Mouse (Mus musculus): ENCODE measurements around the gene Spon1. TPM values are rescaled to one million over a fixed set of nuclear protein-coding genes. Genes with fewer than 3 reads are reported as not detected.

Spon1 gene
- total RNA-seq, 2 experiments from 2014 or later: 12.8 to 12.9 TPM

- intact Hi-C loops (cut with DNase I): no loop called here
- DNase-seq (ENCODE audit: low spot score): no peak
These were observed 128.3 kb downstream of the Spon1 start for GRCm38 (mm10) chr7:113893944-113894662.

DNA sequence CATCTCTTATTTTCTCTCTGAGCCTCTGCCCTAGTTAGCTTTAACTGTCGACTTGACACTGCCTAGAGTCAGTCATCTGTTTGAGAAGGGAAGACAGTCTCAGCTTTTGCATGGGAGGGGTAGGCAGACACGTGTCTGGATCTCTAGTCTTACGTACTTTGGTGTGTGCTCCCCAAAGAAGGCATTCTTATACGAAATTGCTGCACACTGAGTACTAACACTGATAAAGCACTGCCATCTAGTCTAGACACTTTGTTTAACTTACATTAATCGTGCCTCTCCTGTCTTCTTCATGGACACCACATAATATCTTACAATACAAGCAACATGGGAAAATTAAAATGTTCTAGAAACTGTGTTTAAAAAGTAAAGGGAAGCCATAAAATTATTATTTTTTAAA, 129.5 kb downstream of the Spon1 start:
- DNase-seq (ENCODE audit: low spot score): no peak
- intact Hi-C loops (cut with DNase I): no loop called here

- DNase-seq (ENCODE audit: low spot score): no peak
These were observed 132.6 kb downstream of the Spon1 start for GRCm38 (mm10) chr7:113898388-113898787.

GRCm38 (mm10) chr7:113901511-113901910, 135.7 kb downstream of the Spon1 start:
- DNase-seq (ENCODE audit: low spot score): no peak
- intact Hi-C loops (cut with DNase I): loop anchor here (5.0 kb wide), 1 partner anchor 116 kb away; no protein-coding TSS in a partner anchor

More at GRCm38 (mm10) chr7:113898388-113898787, 132.6 kb downstream of the Spon1 start:
- intact Hi-C loops (cut with DNase I): no loop called here

GRCm38 (mm10) chr7:113901941-113902515, 136.2 kb downstream of the Spon1 start:
- DNase-seq (ENCODE audit: low spot score): no peak
- intact Hi-C loops (cut with DNase I): loop anchor here (5.0 kb wide), 1 partner anchor 115 kb away; no protein-coding TSS in a partner anchor

DNA sequence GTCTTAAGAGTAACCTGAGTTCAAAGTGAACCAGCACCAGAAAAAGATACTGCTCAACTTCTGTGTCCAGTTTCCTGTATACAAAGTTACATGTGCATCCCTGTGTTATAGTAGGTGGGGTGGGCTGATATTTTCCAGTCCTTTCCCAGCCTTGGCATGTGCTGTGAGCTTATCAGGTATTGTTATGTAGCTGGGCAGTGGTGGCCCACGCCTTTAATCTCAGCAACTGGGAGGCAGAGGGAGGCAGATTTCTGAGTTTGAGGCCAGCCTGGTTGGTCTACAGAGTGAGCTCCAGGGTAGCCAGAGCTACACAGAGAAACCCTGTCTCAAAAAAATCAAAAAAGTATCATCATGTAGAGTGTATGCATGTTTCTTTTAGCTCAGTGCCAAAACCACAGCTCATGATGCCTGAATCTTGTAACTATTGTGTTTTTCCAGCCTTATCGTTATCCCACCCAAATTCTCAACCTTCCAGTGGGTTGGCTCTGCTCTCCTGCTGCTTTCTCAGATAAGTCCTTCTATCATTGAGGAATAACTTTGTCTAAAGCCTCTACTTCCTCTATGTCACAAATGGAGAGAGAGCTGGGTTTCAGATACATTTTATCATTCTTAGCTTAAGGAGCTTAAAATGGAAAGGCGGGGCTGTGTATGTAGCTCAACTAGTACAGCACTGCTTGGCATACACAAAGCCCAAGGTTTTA, 137.5 kb downstream of the Spon1 start:
- intact Hi-C loops (cut with DNase I): loop anchor here (5.0 kb wide), 1 partner anchor 114 kb away; no protein-coding TSS in a partner anchor
- no peak for DNase-seq (ENCODE audit: low spot score)

GRCm38 (mm10) chr7:113903939-113904338, 138.1 kb downstream of the Spon1 start:
- intact Hi-C loops (cut with DNase I): loop anchor here (5.0 kb wide), 1 partner anchor 113 kb away; no protein-coding TSS in a partner anchor
- no peak for DNase-seq (ENCODE audit: low spot score)

DNA sequence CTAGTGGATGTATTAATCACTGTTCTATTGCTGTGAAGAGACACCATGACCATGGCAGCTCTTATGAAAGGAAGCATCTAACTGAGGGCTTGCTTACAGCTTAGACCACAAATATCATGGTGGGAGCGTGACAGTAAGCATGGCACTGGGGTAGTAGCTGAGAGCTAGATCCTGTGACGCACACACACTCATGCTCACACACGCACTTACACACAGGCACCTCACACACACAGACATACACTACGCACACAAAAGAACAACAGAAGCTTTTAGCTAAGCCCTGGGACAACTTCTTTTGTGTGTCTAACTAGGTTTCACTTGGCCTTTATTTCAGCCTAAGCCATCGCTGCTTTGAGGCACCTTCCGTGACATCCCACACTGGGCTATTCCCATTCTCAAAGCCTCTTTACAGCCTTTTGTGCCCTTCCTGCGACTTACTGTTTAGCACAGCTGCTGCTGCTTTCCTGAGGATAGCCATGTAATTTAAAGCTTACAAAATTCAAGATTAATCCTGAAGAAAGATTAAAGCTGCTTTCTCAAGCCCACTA, 138.6 kb downstream of the Spon1 start:
- DNase-seq (ENCODE audit: low spot score): no peak
- intact Hi-C loops (cut with DNase I): loop anchor here (5.0 kb wide), 1 partner anchor 113 kb away; no protein-coding TSS in a partner anchor

- no peak for DNase-seq (ENCODE audit: low spot score)
- intact Hi-C loops (cut with DNase I): no loop called here
These were observed 143.5 kb downstream of the Spon1 start for GRCm38 (mm10) chr7:113909161-113909825.

GRCm38 (mm10) chr7:113910856-113911255, 145.1 kb downstream of the Spon1 start:
- no peak for DNase-seq (ENCODE audit: low spot score)
- intact Hi-C loops (cut with DNase I): no loop called here

GRCm38 (mm10) chr7:113915936-113916335, 150.1 kb downstream of the Spon1 start:
- intact Hi-C loops (cut with DNase I): no loop called here
- DNase-seq (ENCODE audit: low spot score): no peak

GRCm38 (mm10) chr7:113918916-113919315, 153.1 kb downstream of the Spon1 start:
- intact Hi-C loops (cut with DNase I): no loop called here
- no peak for DNase-seq (ENCODE audit: low spot score)

- DNase-seq (ENCODE audit: low spot score): no peak
- intact Hi-C loops (cut with DNase I): no loop called here
These were observed 153.7 kb downstream of the Spon1 start for GRCm38 (mm10) chr7:113919505-113919904.

GRCm38 (mm10) chr7:113920056-113920455, 154.3 kb downstream of the Spon1 start:
- DNase-seq (ENCODE audit: low spot score): no peak
- intact Hi-C loops (cut with DNase I): no loop called here

DNA sequence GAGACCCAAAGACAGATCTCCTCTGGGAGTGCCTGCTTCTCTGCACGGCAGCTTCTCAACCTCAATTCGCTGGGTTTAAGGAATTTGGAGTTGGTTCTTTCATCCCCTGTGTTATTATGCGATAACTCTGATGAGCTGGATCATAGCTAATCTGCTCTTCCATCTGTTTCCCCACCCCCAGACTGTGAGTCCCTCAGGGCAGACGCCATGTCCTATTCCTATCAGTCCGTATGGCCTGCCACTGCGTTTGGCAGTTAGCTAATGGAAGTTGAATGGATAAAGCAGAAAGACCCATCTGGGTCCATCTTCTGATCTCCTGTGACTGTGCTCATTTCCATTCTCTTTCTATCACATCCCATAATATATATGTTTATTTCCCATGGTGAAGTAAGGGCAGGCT, 158.8 kb downstream of the Spon1 start:
- DNase-seq (ENCODE audit: low spot score): no peak
- intact Hi-C loops (cut with DNase I): no loop called here

DNA sequence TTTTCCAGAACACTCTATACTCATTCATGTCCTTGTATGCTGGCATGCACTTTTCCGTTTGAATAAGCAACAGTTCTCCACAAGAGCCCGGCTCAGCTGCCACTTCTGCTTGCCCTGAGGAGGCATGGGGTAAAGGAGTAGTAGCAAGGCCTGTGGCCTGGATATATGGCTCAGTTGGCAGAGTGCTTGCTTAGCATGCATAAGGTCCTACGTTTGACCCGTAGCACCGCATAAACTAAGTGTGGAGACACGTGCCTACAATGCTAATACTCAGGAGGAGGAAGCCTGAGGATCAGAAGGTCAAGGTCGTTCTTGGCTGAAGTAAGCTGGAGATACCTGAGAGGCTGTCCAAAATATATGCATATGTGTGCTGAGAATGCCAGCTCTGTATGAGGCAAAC, 185.1 kb downstream of the Spon1 start:
- intact Hi-C loops (cut with DNase I): no loop called here
- no peak for DNase-seq (ENCODE audit: low spot score)

- no peak for DNase-seq (ENCODE audit: low spot score)
- intact Hi-C loops (cut with DNase I): no loop called here
These were observed 189.6 kb downstream of the Spon1 start for GRCm38 (mm10) chr7:113955431-113955830.

DNA sequence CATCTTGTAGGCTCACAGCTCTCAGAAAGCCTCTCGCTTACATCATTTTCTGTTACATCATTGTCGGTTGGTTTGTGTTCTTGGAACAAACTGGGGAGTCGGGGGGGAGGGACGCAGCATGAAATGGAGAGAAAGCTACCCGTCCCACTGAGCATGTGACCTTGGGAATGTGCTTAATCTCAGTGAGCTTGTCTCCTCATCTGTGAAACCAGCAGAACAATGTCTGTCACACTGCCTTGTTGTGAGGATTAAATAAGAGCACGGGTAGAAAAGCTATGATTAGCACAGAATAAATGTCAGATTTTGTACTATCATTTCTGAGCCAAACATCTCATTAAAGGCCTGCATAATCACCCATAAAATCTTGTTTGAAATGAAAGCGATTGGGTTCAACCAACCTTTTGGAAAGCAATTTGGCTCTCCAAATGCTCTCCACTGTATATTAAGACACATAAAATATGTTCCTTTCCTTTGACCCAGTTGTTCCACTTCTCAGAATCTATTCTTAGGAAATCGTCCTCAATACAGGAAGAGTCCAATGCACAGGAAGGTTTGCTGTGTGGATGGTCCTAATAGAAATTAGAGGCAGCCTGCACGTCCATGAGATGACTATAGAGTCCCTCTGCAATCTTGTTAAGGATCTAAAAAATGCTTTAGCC, 195.2 kb downstream of the Spon1 start:
- intact Hi-C loops (cut with DNase I): loop anchor here (5.0 kb wide), 1 partner anchor 46 kb away; no protein-coding TSS in a partner anchor
- no peak for DNase-seq (ENCODE audit: low spot score)

GRCm38 (mm10) chr7:113961500-113961895, 195.7 kb downstream of the Spon1 start:
- peak; percentile 12 for DNase-seq (ENCODE audit: low spot score)
- intact Hi-C loops (cut with DNase I): loop anchor here (5.0 kb wide), 1 partner anchor 46 kb away; no protein-coding TSS in a partner anchor

All from heart, postnatal 25 days (tissue).